Mouse (Mus musculus): ENCODE results near the gene Ly9.

Ly9 gene

DNA sequence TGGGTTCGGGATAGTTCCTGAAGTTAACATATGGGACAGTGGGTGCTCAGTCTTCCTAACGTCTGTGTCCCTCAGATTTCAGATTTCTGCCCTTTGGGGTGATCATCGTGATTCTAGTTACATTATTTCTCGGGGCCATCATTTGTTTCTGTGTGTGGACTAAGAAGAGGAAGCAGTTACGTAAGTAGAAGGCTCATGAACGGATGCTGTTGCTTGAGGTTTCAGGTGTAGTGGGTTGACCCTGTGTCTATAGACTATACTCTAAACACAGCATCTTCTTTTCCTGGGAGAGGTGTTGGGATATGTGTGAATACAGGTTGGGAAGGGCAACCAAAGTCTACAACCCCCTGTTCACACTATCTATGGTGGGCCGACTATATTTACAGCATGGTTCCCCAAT lies 30.0 kb downstream of the Ly9 start:
- DNase-seq: no peak

DNA sequence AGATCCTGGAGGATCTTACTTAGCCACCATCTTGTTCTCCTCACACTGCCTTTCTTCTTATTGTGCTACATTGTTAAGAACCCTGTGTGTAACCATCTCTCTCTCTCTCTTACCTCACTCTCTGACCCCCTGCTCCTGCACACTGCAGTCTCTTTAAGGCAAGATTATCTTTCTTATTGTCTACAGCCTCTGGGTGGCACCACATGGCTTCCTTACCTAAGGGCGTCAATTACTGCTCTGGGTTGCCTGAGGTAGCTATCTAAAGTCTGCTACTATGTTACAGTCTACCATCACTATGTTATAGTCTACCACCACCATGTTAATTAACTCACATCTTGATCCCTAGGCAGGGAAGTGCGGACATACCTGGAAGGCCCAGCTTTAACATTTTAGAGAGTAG lies 38.8 kb downstream of the Ly9 start:
- no peak for DNase-seq

DNA sequence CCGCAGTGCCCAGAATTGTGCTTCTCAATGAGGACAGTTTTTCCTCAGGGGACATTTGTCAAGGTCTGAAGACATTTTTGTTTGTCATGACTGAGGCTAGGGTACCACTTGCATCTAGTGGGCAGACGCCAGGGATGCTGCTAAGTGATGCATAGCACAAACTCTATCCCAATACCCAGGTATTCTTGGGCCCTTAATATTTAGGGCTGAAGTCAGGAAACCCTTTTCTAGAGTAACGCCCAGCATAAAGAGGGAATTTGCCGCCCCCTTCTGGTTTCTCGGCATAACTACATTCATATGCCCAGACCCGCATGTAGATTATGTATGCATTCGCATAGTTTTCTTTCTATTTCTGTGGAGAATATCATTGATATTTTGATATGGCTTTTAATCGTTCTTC lies 40.4 kb downstream of the Ly9 start:
- DNase-seq: peak; percentile 28 to 37

DNA sequence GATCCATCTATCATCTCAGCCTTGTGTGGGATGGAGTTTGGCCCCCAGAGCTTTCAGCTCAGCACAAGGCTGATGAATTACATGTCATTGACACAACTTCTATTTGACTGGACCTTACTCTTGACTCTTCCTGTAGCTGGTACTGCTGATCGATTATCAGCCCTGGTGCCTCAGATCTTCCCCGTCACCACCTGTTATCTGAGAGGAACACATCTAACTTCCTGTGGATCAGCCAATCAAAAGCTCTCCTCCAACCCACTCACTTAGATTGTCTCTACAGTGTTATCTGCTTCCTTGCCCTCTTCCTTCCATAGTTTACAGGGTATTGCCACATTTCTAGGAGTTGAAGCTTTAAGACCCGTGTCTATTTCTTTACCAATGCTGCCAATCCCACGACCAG lies 41.3 kb downstream of the Ly9 start:
- no peak for DNase-seq

DNA sequence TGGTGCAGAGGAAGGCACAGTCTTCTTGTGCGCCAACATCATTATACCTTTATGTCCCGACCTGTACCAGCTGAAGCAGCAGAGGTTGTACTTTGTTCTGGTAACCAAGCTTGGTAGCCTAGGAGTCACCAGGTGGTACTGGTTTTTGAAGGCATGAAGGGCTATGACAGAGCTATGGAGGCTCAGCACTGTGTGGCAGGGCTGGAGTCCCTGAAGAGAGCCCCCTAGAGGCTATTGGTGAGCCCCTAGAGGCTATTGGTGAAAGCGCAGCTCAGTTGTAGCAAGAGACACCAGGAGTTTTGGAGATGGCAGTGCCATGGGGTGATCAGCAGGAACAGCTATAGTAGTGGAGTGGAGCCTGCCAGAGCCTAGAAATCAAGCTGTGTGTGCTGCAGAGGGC lies 43.0 kb downstream of the Ly9 start:
- peak in 1 of 2 experiments; percentile 20 for DNase-seq

DNA sequence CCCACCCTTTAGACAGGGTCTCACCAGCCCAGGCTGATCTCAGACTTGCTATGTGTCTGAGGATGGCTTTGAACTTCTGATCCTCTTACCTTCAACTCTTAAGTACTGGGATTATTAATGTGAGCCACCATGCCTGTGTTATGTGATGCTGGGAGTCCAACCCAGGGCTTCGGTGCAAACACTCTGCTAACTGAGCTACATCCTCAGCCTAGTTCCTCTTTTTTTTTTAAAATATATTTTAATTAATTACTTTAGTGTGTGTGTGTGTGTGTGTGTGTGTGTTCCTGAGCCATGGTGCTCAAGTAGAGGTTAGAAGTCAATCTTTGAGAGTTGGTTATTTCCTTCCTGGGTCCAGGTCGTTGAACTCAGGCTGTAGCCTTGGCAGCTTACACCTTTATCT lies 44.2 kb downstream of the Ly9 start:
- DNase-seq: no peak

DNA sequence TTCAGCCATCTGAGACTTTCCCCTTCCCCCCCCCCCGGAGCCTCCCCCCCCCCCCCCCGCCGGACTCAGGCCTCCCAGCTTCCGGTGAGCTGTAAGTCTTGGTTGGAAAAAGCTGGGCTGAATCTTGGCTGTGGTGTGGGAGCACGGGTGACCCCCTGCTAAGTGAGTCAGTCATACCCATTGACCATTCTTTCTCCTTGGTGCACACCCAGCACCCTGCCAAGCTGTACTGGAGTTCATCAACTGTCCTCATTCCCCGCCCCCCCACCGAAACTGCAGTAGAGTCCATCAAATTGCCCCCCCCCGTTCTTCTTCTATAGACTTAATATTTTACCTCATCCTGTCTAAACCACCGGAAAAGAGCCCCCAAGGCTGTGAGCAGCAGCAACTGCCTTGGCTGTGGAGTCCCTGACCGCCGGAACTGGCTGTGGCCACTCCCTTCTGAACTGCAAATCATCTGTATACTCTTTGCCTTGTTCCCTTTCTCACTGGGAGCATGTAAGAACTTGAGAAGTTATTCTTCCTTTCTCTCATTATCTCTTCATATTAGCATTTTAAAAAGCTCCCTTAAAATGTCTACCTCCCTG lies 45.5 kb downstream of the Ly9 start:
- no peak for DNase-seq

DNA sequence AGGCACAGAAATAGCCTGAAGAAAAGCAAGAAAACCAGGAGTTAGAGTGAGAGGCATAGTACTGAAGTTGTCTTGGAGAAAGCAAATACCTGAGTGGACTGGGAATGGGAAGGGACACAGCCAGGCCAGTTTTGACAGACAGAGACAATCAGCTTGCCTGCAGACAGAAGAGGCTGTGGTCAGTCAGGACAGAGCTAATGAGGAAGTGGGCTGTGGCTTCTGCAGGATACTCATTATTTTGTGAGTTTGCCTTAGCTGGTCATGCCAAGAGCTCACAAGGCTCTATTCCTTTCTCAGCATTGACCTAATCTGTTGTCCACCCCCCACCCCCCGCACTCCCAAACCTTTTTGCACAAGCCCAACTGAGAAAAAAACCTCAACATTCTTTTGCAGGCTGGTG lies 46.0 kb downstream of the Ly9 start:
- DNase-seq: no peak

DNA sequence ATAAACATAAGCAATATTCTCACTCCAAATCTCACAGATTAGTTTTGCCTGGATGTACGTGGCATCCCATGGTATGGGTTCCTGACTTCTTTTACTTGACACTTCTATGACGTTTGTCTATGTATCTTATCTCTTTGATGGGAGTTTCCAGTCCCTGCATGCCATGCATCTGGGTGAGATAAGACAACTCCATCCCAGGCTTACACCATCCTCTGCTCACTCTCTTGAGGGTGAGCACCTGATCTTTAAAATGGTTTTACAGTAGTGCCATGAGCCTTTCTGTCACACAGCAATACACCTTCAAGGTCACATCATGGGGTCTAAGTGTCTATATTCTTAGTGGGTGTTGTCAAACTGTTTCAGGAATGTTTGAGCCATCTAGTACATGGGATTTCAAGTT lies 46.9 kb downstream of the Ly9 start:
- DNase-seq: no peak

DNA sequence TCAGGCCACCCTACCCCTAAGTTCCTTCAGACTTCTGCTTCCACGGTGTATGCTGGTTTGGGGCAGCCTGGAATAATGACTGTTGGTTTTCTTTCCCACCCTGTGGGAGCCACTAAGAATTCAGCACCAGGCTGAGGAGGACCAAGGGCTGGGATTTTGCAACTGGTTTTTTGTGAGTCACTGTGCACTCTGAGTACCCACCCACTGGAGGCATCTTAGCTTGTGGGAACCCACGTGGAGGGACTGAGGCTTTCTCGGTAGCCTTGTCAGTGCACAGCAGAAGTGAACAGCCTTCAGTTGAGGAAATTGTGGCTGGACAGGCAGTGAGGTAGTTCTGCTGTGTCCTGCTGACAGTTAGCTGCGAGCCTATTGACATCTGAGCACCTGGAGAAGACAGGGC lies 48.3 kb downstream of the Ly9 start, which contains the start of gene Cd244a:
Gene Cd244a, plus strand, starts transcription at position 296 of the 400 bp plus-strand sequence.
- DNase-seq: peak; percentile 37 to 40

DNA sequence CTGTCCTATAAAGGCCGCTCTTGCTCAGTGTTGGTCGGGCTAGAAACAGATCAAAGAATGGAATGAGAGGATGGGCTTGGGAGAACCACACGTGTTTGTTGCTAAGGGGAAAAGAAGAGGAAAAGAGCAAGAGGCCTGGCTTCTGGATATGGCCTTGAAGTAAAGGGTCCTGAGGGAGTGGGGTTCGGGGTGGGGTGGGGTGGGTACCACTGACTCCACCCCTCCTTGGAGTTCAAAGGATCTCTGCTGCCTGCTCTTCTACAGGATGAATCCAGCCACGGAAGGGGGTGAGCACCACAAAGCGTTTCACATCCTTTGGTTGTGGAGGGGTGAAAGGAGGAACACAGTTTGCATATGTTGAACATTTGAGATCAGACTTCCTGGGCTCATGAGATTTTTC lies 48.8 kb downstream of the Ly9 start:
- DNase-seq: no peak

DNA sequence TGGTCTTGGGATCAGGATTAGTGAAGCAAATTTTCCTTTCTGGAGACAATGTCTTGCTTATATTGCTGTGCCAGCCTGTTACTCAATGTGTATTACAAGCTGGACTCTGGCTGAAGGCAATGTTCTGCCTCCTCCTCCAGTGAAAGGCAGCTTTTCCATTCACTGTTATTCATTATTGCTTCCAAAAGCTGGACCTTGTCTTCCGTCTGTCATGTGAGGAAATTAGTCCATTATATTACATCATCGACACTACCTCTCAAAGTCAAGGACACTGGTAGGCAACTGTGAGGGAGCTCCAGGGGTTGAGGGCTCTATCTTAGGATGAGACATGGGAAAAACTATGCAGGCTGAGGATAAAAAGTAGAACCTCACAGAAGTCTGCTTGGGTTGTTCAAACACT lies 50.8 kb downstream of the Ly9 start:
- DNase-seq: no peak

DNA sequence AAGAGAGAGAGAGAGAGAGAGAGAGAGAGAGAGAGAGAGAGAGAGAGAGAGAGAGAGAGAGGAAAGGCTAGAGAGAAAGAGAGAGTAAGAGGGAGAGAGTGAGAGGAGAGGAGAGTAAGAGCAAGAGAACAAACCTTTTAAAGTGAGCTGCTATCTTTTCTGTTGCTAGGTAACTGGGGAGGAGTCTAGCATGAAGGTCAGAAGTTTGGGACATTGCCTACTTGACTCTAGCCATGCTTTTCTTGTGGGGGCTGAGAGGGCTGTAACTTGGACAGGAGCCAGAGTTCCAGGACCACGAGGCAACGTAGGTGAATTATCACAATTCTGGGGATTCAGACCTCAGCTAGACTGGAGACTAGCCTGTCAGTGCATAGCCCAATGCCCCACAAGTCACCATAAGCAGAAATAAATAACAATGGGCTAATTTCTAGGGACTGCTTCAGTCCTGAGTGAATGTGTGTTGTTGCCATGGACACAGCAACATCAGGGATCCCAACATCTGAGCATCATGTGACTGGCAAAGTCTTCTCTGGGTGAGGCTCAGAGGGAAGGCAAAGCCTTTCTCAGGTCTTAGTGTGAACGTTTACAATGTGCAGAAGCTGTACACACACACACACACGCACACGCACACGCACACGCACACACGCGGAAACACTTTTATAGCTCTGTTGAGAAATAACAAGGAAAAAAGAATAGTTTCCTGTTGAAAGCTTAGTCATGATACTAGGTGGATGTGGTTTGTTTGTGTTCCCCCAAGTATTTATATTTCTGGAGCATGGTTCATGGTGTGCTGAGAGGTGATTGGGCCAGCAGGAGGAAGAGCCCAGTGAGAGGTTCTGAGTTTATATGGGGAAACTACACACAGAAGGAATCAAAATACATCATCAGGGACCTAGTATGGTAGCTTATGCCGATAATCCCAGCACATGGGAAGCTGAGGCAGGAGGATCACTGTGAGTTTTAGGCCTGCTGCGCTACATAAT lies 53.6 kb downstream of the Ly9 start:
- no peak for DNase-seq

DNA sequence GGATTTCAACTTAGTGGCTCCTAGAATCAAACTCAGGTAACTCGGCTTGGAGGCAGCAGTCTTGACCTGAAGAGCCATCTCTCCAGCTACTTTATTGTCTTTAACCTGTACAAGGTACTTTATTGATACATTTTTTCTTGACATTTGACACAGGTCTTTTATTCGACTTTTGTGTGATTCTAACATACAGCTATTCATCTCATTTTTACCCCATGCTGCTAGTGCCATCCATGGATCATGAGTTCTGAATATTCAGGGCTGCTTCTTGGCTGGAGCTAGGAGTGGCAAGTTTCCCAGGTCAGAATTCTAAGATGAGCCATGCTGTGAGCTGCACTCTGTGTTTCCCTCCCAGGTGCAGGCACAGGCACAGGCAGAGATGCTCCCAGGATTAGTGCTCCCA lies 55.0 kb downstream of the Ly9 start:
- DNase-seq: no peak

DNA sequence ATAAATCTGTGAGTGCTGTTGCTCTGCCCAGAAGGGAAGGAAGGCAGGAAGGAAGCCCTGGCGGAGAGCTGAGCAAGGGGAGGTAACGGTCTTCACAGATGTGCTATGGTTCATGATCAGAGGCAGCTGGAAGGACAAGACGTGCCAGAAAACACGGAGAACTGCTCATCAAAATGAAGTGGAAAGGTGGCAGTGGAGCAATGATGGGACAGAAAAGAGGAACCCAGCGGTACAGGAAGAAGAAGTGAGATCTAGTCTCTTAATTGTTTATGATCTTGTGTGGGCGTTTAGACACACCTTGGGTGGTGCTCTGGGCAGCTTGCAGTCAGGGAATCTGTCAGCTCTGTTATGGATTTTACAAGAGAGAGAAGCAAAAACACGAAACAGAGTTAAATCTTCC lies 55.9 kb downstream of the Ly9 start:
- no peak for DNase-seq

DNA sequence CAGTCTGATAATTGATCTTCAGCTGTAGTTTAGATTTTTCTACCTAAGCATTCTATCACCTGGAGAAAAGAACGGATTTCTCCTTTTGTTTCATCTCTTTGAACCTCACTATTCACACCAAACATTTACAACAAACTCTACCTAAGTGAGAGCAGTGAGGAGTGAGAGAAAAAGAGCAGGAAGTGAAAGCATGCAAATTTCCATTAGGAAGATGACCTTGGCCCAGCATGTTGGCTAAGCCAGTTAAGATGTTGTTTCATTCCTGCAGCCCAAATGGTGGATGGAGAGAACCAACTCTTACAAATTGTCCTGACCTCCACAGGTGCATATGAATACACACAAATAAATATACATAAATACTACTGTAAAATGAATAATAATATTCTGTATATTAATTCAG lies 66.5 kb downstream of the Ly9 start:
- DNase-seq: no peak
